Mouse (Mus musculus) stomach, postnatal 0 days (tissue): Measurements from ENCODE around the gene Mapt.

Source experiments
- CTCF ChIP-seq: IDR thresholded peaks from 2 replicates; pipeline ENCODE4 v1.5.1; 2016; ENCODE audit warnings: antibody characterized with exemption, low read depth, mild to moderate bottlenecking, moderate library complexity
- EP300 ChIP-seq: optimal IDR thresholded peaks from 2 replicates; pipeline ENCODE3; 2016; ENCODE audit warnings: antibody characterized with exemption

GRCm38 (mm10) chr11:104287113-104287512 is 55.9 kb downstream of the Mapt start:
- TF ChIP-seq CTCF (no peak), EP300 (no peak)
